Mouse (Mus musculus) heart, embryonic 10.5 days (tissue): ENCODE data around the gene Erc2. TPM values are rescaled to one million over a fixed set of nuclear protein-coding genes. Genes with fewer than 3 reads are reported as not detected.

Experiments
- DNase-seq: peaks from one replicate; pipeline ENCODE4 v3.0.0-alpha.2; 2017; ENCODE audit warnings: low spot score
- H3K27ac ChIP-seq: fragments of 300-500 bp; sonication (generic); 2 replicates; pipeline ENCODE4 v1.5.1; 2016; ENCODE audit warnings: mild to moderate bottlenecking
- H3K27me3 ChIP-seq: fragments of 300-500 bp; sonication (generic); 2 replicates; pipeline ENCODE4 v1.6.1; 2016; ENCODE audit warnings: mild to moderate bottlenecking; ENCODE audit not compliant: poor library complexity, insufficient read depth, severe bottlenecking
- H3K36me3 ChIP-seq: fragments of 300-500 bp; sonication (generic); 2 replicates; pipeline ENCODE4 v1.6.1; 2016; ENCODE audit warnings: mild to moderate bottlenecking, moderate library complexity
- H3K4me1 ChIP-seq: fragments of 300-500 bp; sonication (generic); 2 replicates; pipeline ENCODE4 v1.6.1; 2016; ENCODE audit warnings: mild to moderate bottlenecking
- H3K4me3 ChIP-seq: fragments of 300-500 bp; sonication (generic); 2 replicates; pipeline ENCODE4 v1.5.1; 2016; ENCODE audit warnings: mild to moderate bottlenecking, moderate library complexity
- H3K9me3 ChIP-seq: fragments of 300-500 bp; sonication (generic); 2 replicates; pipeline ENCODE4 v1.6.1; 2016; ENCODE audit warnings: mild to moderate bottlenecking, moderate library complexity
- WGBS: fragments of 180-500 bp; shearing (Covaris S2); methylation state at CpG from one replicate; pipeline ENCODE4 v1.1.7; 2016; 5-methylcytosine and 5-hydroxymethylcytosine counted together
- polyA plus RNA-seq: library from polyadenylated mRNA; unstranded; fragments of >200 nt; fragmentation: Nextera tagmentation; extraction: Ambion mirVana; gene quantifications from 2 replicates; pipeline ENCODE4 v1.2.1, GENCODE M21; 2016

The Erc2 gene
- polyA plus RNA-seq, 1 experiment from 2014 or later, result 4.8 TPM

GRCm38 (mm10) chr14:28165621-28166211, 543.5 kb downstream of the Erc2 start:
- Histone ChIP-seq H3K27ac (peak overlapping the region; percentile 64), H3K4me1 (peaks cover 22% of the 10 kb centered on the region), H3K36me3 (no peaks in the 10 kb centered on the region), H3K4me3 (no peak overlapping the region), H3K27me3 (no peaks in the 10 kb centered on the region), H3K9me3 (no peaks in the 10 kb centered on the region)
- 65% methylated on average over 5 of the region's 5 CpGs for WGBS
- no peak for DNase-seq

- H3K36me3 ChIP-seq, result no peaks in the 10 kb centered on the region
- WGBS, result 80% methylated on average over 4 of the region's 4 CpGs
- no peak for DNase-seq
- H3K27me3 ChIP-seq, result no peaks in the 10 kb centered on the region
- H3K4me1 ChIP-seq, result peaks cover 3% of the 10 kb centered on the region
- H3K9me3 ChIP-seq, result no peaks in the 10 kb centered on the region
- H3K27ac ChIP-seq, result no peak overlapping the region
- H3K4me3 ChIP-seq, result no peak overlapping the region
These were observed 548.5 kb downstream of the Erc2 start for GRCm38 (mm10) chr14:28170711-28171110.

- no peak for DNase-seq
- no peak overlapping the region for H3K27ac ChIP-seq
- 67% methylated on average over 2 of the region's 2 CpGs for WGBS
- peaks cover under 1% of the 10 kb centered on the region; the same call in 1 of the 2 replicates for H3K4me1 ChIP-seq
- no peak overlapping the region for H3K4me3 ChIP-seq
- H3K9me3 ChIP-seq, result no peaks in the 10 kb centered on the region
- no peaks in the 10 kb centered on the region for H3K27me3 ChIP-seq
- H3K36me3 ChIP-seq, result no peaks in the 10 kb centered on the region
These were observed 549.1 kb downstream of the Erc2 start for GRCm38 (mm10) chr14:28171364-28171763.

- no peak overlapping the region for H3K4me3 ChIP-seq
- DNase-seq, result no peak
- no peak overlapping the region for H3K27ac ChIP-seq
- WGBS, result 61% methylated on average over 4 of the region's 4 CpGs
- H3K36me3 ChIP-seq, result no peaks in the 10 kb centered on the region
- H3K9me3 ChIP-seq, result no peaks in the 10 kb centered on the region
- peaks cover 4% of the 10 kb centered on the region; the same call in 1 of the 2 replicates for H3K4me1 ChIP-seq
- H3K27me3 ChIP-seq, result no peaks in the 10 kb centered on the region
These were observed 551.5 kb downstream of the Erc2 start for GRCm38 (mm10) chr14:28173736-28174135.

GRCm38 (mm10) chr14:28181070-28181825, 559.0 kb downstream of the Erc2 start:
- H3K4me1 ChIP-seq, result peaks cover 13% of the 10 kb centered on the region
- H3K4me3 ChIP-seq, result no peak overlapping the region
- H3K27me3 ChIP-seq, result no peaks in the 10 kb centered on the region
- H3K9me3 ChIP-seq, result no peaks in the 10 kb centered on the region
- 19% methylated on average over 4 of the region's 4 CpGs for WGBS
- H3K27ac ChIP-seq, result peak overlapping the region; percentile 59; the same call in 1 of the 2 replicates
- H3K36me3 ChIP-seq, result no peaks in the 10 kb centered on the region
- DNase-seq, result no peak

GRCm38 (mm10) chr14:28192711-28193364, 570.6 kb downstream of the Erc2 start:
- WGBS, result 79% methylated on average over 8 of the region's 8 CpGs
- Histone ChIP-seq H3K36me3 (no peaks in the 10 kb centered on the region), H3K27me3 (no peaks in the 10 kb centered on the region), H3K9me3 (no peaks in the 10 kb centered on the region), H3K4me3 (no peak overlapping the region), H3K4me1 (no peaks in the 10 kb centered on the region), H3K27ac (no peak overlapping the region)
- DNase-seq, result no peak

GRCm38 (mm10) chr14:28203874-28204273, 581.6 kb downstream of the Erc2 start:
- no peaks in the 10 kb centered on the region for H3K36me3 ChIP-seq
- 81% methylated on average over 4 of the region's 4 CpGs for WGBS
- H3K27me3 ChIP-seq, result no peaks in the 10 kb centered on the region
- H3K4me3 ChIP-seq, result no peak overlapping the region
- no peaks in the 10 kb centered on the region; the same call in 1 of the 2 replicates for H3K4me1 ChIP-seq
- no peak overlapping the region for H3K27ac ChIP-seq
- no peak for DNase-seq
- no peaks in the 10 kb centered on the region for H3K9me3 ChIP-seq

GRCm38 (mm10) chr14:28206303-28206702, 584.1 kb downstream of the Erc2 start:
- no peaks in the 10 kb centered on the region; the same call in 1 of the 2 replicates for H3K4me1 ChIP-seq
- no peak overlapping the region for H3K4me3 ChIP-seq
- H3K9me3 ChIP-seq, result no peaks in the 10 kb centered on the region
- H3K27ac ChIP-seq, result no peak overlapping the region
- no peak for DNase-seq
- H3K27me3 ChIP-seq, result no peaks in the 10 kb centered on the region
- H3K36me3 ChIP-seq, result no peaks in the 10 kb centered on the region
- WGBS, result 89% methylated on average over 2 of the region's 2 CpGs

- Histone ChIP-seq H3K9me3 (no peaks in the 10 kb centered on the region), H3K4me1 (no peaks in the 10 kb centered on the region), H3K27ac (no peak overlapping the region), H3K27me3 (no peaks in the 10 kb centered on the region), H3K36me3 (no peaks in the 10 kb centered on the region), H3K4me3 (no peak overlapping the region)
- WGBS, result 90% methylated on average over 6 of the region's 6 CpGs
- no peak for DNase-seq
These were observed 603.3 kb downstream of the Erc2 start for GRCm38 (mm10) chr14:28225550-28225949.

GRCm38 (mm10) chr14:28230563-28230962, 608.3 kb downstream of the Erc2 start:
- Histone ChIP-seq H3K9me3 (no peaks in the 10 kb centered on the region), H3K4me1 (no peaks in the 10 kb centered on the region), H3K27me3 (no peaks in the 10 kb centered on the region), H3K27ac (no peak overlapping the region), H3K36me3 (no peaks in the 10 kb centered on the region), H3K4me3 (no peak overlapping the region)
- WGBS, result 73% methylated on average over 6 of the region's 6 CpGs
- DNase-seq, result no peak

GRCm38 (mm10) chr14:28231241-28231640, 609.0 kb downstream of the Erc2 start:
- no peak for DNase-seq
- Histone ChIP-seq H3K4me1 (no peaks in the 10 kb centered on the region), H3K9me3 (no peaks in the 10 kb centered on the region), H3K4me3 (no peak overlapping the region), H3K36me3 (no peaks in the 10 kb centered on the region), H3K27me3 (no peaks in the 10 kb centered on the region), H3K27ac (no peak overlapping the region)
- WGBS, result 85% methylated on average over 2 of the region's 2 CpGs

GRCm38 (mm10) chr14:28238336-28239048, 616.3 kb downstream of the Erc2 start:
- Histone ChIP-seq H3K36me3 (no peaks in the 10 kb centered on the region), H3K4me3 (no peak overlapping the region), H3K4me1 (peaks cover 8% of the 10 kb centered on the region; the same call in 1 of the 2 replicates), H3K9me3 (no peaks in the 10 kb centered on the region), H3K27me3 (no peaks in the 10 kb centered on the region), H3K27ac (no peak overlapping the region)
- WGBS, result 88% methylated on average over 9 of the region's 9 CpGs
- DNase-seq, result no peak
